In the genomic region with DNA sequence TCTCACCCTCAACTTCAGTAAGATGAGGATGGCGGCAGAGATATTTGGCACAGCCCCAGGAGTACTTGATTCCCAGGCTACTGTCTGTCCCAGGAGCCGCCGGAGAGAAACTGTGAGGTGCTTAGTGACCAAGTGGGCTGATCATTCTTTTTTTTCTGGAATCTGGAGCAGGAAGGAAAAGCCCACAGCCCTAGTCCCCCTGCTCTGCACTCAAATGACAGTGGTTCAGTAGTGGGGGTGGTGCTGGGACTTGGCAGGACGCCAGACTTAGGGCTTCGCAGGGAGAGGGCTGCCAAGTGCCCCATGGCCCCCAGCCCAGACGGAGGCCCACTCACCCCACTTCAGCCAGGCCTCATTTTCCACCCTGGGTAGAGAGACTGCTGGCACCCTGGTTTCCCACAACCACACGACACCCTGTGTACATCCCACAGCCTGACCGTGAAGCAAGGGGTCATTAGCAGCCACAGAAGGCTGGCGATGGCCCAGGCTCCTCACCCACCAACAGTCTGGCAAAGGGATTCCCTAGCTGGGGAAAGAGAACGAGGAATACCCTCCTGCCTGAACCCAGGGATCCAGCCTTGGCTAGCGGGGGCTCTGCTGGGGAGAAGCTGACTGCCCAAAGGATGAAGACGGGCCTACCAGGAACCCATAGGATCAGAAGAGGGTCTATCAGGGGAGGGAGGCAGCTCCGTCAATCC, we compare ENCODE assay signal across 8 mouse cellular contexts. TPM values are rescaled to one million over a fixed set of nuclear protein-coding genes. Genes with fewer than 3 reads are reported as not detected.
DNase-seq lines count a peak whose midpoint lies in the region; ATAC-seq and TF ChIP-seq lines count a peak whose summit lies in the region.

No protein-coding gene starts in this region.

- peaks cover 17% of the 10 kb centered on the region for H3K79me2 ChIP-seq in myocyte (ENCODE audit: control insufficient read depth, insufficient read depth)

- peak overlapping the region; percentile 78 for H3K4me2 ChIP-seq in forebrain, embryonic 15.5 days (replicated peaks)
- peak overlapping the region; percentile 77 for H3K4me2 ChIP-seq in intestine, embryonic 16.5 days (ENCODE audit: low read depth, low read length)
- H3K4me2 ChIP-seq in limb, embryonic 12.5 days = peak overlapping the region; percentile 97
- H3K4me2 ChIP-seq in myocyte (ENCODE audit: low read depth) = peak overlapping the region; percentile 92

- peaks cover 59% of the 10 kb centered on the region for H3K4me1 ChIP-seq in forebrain, embryonic 15.5 days
- H3K4me1 ChIP-seq in intestine, embryonic 16.5 days (ENCODE audit: control insufficient read depth, insufficient read depth, low read length) = peaks cover 51% of the 10 kb centered on the region
- H3K4me1 ChIP-seq in limb, embryonic 12.5 days (replicated peaks) = peaks cover 50% of the 10 kb centered on the region

- no peaks in the 10 kb centered on the region for H3K9me3 ChIP-seq in forebrain, embryonic 15.5 days
- H3K9me3 ChIP-seq in intestine, embryonic 16.5 days (ENCODE audit: control insufficient read depth, low read length) = no peaks in the 10 kb centered on the region
- H3K9me3 ChIP-seq in limb, embryonic 12.5 days = no peaks in the 10 kb centered on the region

- TF ChIP-seq POLR2A in myocyte (IDR thresholded peaks at IDR 0.05; ENCODE audit: insufficient read length, low read depth) = no peak

- peak overlapping the region; percentile 100 for H3K9ac ChIP-seq in forebrain, embryonic 15.5 days (replicated peaks)
- peak overlapping the region; percentile 99 for H3K9ac ChIP-seq in intestine, embryonic 16.5 days (ENCODE audit: low read depth, low read length)
- H3K9ac ChIP-seq in limb, embryonic 12.5 days (replicated peaks) = peak overlapping the region; percentile 99

- H3ac ChIP-seq in myocyte (ENCODE audit: control insufficient read depth, insufficient read length) = peak overlapping the region; percentile 88

- peak; percentile 67 to 68 for DNase-seq in spleen, postnatal 10 days (ENCODE audit: low spot score in 2 of 2)
- DNase-seq in spleen, postnatal 14 days (ENCODE audit: low spot score in 2 of 2) = no peak
- DNase-seq in yolk sac, embryonic 10.5 days (ENCODE audit: low spot score) = peak; percentile 19

- H3K27ac ChIP-seq in forebrain, embryonic 15.5 days (replicated peaks) = peak overlapping the region; percentile 94
- peak overlapping the region; percentile 85 for H3K27ac ChIP-seq in intestine, embryonic 16.5 days (ENCODE audit: low read length)
- H3K27ac ChIP-seq in limb, embryonic 12.5 days = peak overlapping the region; percentile 88

- H3K36me3 ChIP-seq in forebrain, embryonic 15.5 days = peaks cover 10% of the 10 kb centered on the region
- H3K36me3 ChIP-seq in intestine, embryonic 16.5 days (ENCODE audit: control insufficient read depth, insufficient read depth, low read length) = no peaks in the 10 kb centered on the region
- H3K36me3 ChIP-seq in limb, embryonic 12.5 days = peaks cover 35% of the 10 kb centered on the region
- no peaks in the 10 kb centered on the region for H3K36me3 ChIP-seq in myocyte (ENCODE audit: control insufficient read depth, insufficient read depth)

- no peaks in the 10 kb centered on the region for H3K27me3 ChIP-seq in forebrain, embryonic 15.5 days
- H3K27me3 ChIP-seq in intestine, embryonic 16.5 days (replicated peaks; ENCODE audit: control insufficient read depth, insufficient read depth, low read length) = no peaks in the 10 kb centered on the region
- no peaks in the 10 kb centered on the region for H3K27me3 ChIP-seq in limb, embryonic 12.5 days
- H3K27me3 ChIP-seq in myocyte (ENCODE audit: control insufficient read depth, insufficient read depth, insufficient read length) = no peaks in the 10 kb centered on the region

- ATAC-seq in cerebellum, adult (ENCODE audit: insufficient number of reproducible peaks, low FRiP score, low TSS enrichment) = 0 out of 2 replicates have a peak, but pooled peaks have one; percentile 2
- ATAC-seq in forebrain, embryonic 15.5 days (replicated peaks) = peak; percentile 46
- ATAC-seq in intestine, embryonic 16.5 days = peak; percentile 19
- ATAC-seq in limb, embryonic 12.5 days (ENCODE audit: insufficient number of reproducible peaks, insufficient read depth, low FRiP score, low TSS enrichment, low read depth) = peak; percentile 33

- peak overlapping the region; percentile 94 for H3K4me3 ChIP-seq in forebrain, embryonic 15.5 days
- H3K4me3 ChIP-seq in intestine, embryonic 16.5 days (ENCODE audit: low read length) = peak overlapping the region; percentile 96
- H3K4me3 ChIP-seq in limb, embryonic 12.5 days (replicated peaks) = peak overlapping the region; percentile 96
- H3K4me3 ChIP-seq in myocyte = peak overlapping the region; percentile 47

- WGBS in forebrain, embryonic 15.5 days = under 1% methylated on average over 13 of the region's 13 CpGs
- 2% methylated on average over 13 of the region's 13 CpGs for WGBS in intestine, embryonic 16.5 days
- WGBS in limb, embryonic 12.5 days = 2% methylated on average over 13 of the region's 13 CpGs

TF ChIP-seq in myocyte, 11 proteins besides CTCF, POLR2A, EP300 and RAD21:
- TF ChIP-seq TCF3 (IDR thresholded peaks at IDR 0.05; ENCODE audit: insufficient read length, low read depth) = no peak
- no peak for TF ChIP-seq TCF12 (IDR thresholded peaks at IDR 0.05; ENCODE audit: insufficient read depth, poor library complexity, severe bottlenecking)
- TF ChIP-seq MYOD1 (IDR thresholded peaks at IDR 0.05; ENCODE audit: control insufficient read depth in 1 of 3, insufficient read length in 2 of 3, low read depth in 2 of 3) = no peak
- no peak for TF ChIP-seq MAX (IDR thresholded peaks at IDR 0.05; ENCODE audit: low read depth)
- TF ChIP-seq CEBPB (IDR thresholded peaks at IDR 0.05; ENCODE audit: insufficient read depth, poor library complexity, severe bottlenecking) = no peak
- TF ChIP-seq POLR2AphosphoS2 (IDR thresholded peaks at IDR 0.05; ENCODE audit: insufficient read length, low read depth) = no peak
- no peak for TF ChIP-seq E2F4 (IDR thresholded peaks at IDR 0.05; ENCODE audit: insufficient read depth)
- no peak for TF ChIP-seq MYOG (IDR thresholded peaks at IDR 0.05; ENCODE audit: control insufficient read depth in 1 of 3, insufficient read depth in 1 of 3, insufficient read length in 2 of 3, low read depth in 2 of 3)
- no peak for TF ChIP-seq SRF (IDR thresholded peaks at IDR 0.05; ENCODE audit: control insufficient read depth, insufficient read length, low read depth)
- TF ChIP-seq REST (IDR thresholded peaks at IDR 0.05; ENCODE audit: insufficient read depth, insufficient read length) = no peak
- TF ChIP-seq USF1 (IDR thresholded peaks at IDR 0.05; ENCODE audit: low read depth) = no peak

RNA-seq across cellular contexts. Expression of a gene that starts 0.9 kb away (rescaled TPM):
- 78.9 and 85.5 TPM in 2 replicates for polyA plus RNA-seq in forebrain, embryonic 15.5 days (2015; fragmentation: Nextera tagmentation; extraction: Ambion mirVana)
- polyA plus RNA-seq in intestine, embryonic 16.5 days (2015; fragmentation: Nextera tagmentation; extraction: Ambion mirVana) = 17.0 and 24.3 TPM in 2 replicates
- polyA plus RNA-seq in limb, embryonic 12.5 days (2016; fragmentation: Nextera tagmentation; extraction: Ambion mirVana) = 48.8 and 58.0 TPM in 2 replicates
- 23.8 TPM for polyA plus RNA-seq in myocyte (2012; fragmentation: generic; extraction: Trizol)

RNA-seq across cellular contexts. Expression of a gene that starts 40.9 kb away (rescaled TPM):
- 25.7 and 28.8 TPM in 2 replicates for polyA plus RNA-seq in forebrain, embryonic 15.5 days (2015; fragmentation: Nextera tagmentation; extraction: Ambion mirVana)
- polyA plus RNA-seq in intestine, embryonic 16.5 days (2015; fragmentation: Nextera tagmentation; extraction: Ambion mirVana) = 11.9 and 13.4 TPM in 2 replicates
- 10.3 and 10.8 TPM in 2 replicates for polyA plus RNA-seq in limb, embryonic 12.5 days (2016; fragmentation: Nextera tagmentation; extraction: Ambion mirVana)
- polyA plus RNA-seq in myocyte (2012; fragmentation: generic; extraction: Trizol) = 3.1 TPM

RNA-seq across cellular contexts. Expression of a gene that starts 54.2 kb away (rescaled TPM):
- polyA plus RNA-seq in forebrain, embryonic 15.5 days (2015; fragmentation: Nextera tagmentation; extraction: Ambion mirVana) = 22.2 and 25.1 TPM in 2 replicates
- 16.7 and 18.2 TPM in 2 replicates for polyA plus RNA-seq in intestine, embryonic 16.5 days (2015; fragmentation: Nextera tagmentation; extraction: Ambion mirVana)
- 26.0 and 28.8 TPM in 2 replicates for polyA plus RNA-seq in limb, embryonic 12.5 days (2016; fragmentation: Nextera tagmentation; extraction: Ambion mirVana)
- 4.8 TPM for polyA plus RNA-seq in myocyte (2012; fragmentation: generic; extraction: Trizol)

RNA-seq across cellular contexts. Expression of a gene that starts 56.8 kb away (rescaled TPM):
- polyA plus RNA-seq in forebrain, embryonic 15.5 days (2015; fragmentation: Nextera tagmentation; extraction: Ambion mirVana) = 26.3 and 28.2 TPM in 2 replicates
- polyA plus RNA-seq in intestine, embryonic 16.5 days (2015; fragmentation: Nextera tagmentation; extraction: Ambion mirVana) = 19.0 and 20.0 TPM in 2 replicates
- polyA plus RNA-seq in limb, embryonic 12.5 days (2016; fragmentation: Nextera tagmentation; extraction: Ambion mirVana) = 22.4 and 23.5 TPM in 2 replicates
- polyA plus RNA-seq in myocyte (2012; fragmentation: generic; extraction: Trizol) = 14.2 TPM

Comparison
In these comparisons a context has a peak if more than half of its experiments do, and no peak if none do; other contexts are left out.
1. DNase-seq: peak in spleen, postnatal 10 days (2 of 2) and yolk sac, embryonic 10.5 days (single experiment); none in spleen, postnatal 14 days (0 of 2).
2. Peak in every context shown above with its lines, with median percentiles within 50 percentile points of each other: ATAC-seq, H3K27ac ChIP-seq, H3K4me2 ChIP-seq, H3K4me3 ChIP-seq and H3K9ac ChIP-seq.